Mouse (Mus musculus) gastrocnemius, postnatal 36 days (tissue): ENCODE results near the gene Car7. TPM values are rescaled to one million over a fixed set of nuclear protein-coding genes. Genes with fewer than 3 reads are reported as not detected.
A peak's percentile ranks its signal among the peaks of the same experiment; 100 is the strongest.

ENCODE experiments used
- DNase-seq, 2 experiments: peaks; one replicate each; pipeline ENCODE4 v3.0.0; 2022
- intact Hi-C: fragments of 180-260 bp; cut with DNase I; formaldehyde crosslinking; loops from one replicate; pipeline ENCODE4 v1.15.1; 2025
- long read RNA-seq, 2 experiments: library from polyadenylated mRNA; stranded (forward); transcript quantifications; one replicate each; pipeline ENCODE4 v2.0.0; 2021
- total RNA-seq, 2 experiments: library from RNA; stranded (reverse); gene quantifications; 2 replicates each; pipeline ENCODE4 v1.2.3; 2021

Car7 gene
- total RNA-seq: under 1 TPM; 0.25 to 0.61 TPM
- long read RNA-seq, experiment 1: 0 reads
- long read RNA-seq, experiment 2, partial matches to known transcripts: 0 of 1 reads
- long read RNA-seq, experiment 2, other reads (novel, unspliced or antisense): 0 of 1 reads

DNA sequence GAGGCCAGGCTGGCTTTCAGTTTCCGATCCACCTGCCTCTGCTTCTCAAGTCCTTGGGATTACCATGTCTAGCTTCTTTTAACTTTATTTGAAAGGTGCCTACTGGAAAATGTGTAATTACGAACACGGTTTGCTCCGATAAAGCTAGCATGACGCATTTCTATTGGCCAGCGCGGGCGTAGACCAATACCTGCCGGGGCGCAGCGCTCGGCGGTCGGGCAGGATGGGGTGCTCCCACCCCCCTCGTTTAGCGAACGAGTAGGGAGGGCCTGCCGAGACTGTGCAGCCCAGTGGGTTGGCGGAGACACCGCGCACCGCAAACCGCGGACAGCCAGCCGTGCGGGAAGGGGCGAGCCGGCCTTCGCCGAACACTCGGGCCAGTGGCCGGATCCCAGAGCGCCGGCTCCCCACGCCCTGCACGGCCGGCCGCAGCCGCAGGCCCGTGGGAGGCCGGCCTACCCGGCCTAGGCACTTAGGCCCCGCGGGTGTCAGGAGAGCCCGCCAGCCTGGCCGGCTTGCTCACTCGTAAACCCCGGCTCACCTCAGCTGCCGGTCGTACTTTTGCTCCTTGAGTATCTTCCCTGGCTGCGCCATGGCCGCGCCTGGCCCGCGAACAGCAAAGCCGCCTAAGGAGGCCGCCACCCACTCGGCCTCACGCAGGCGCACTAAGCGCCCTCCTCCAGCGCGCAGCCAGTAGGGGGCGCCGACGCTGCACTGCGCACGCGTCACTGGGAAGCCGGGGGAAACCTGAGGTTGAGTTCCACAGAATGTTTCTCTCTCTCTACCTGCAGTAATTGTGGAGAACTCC is at the start of gene Car7, which contains the start of gene Nae1:
Car7 (plus strand) TSS at position 719 of the 808 bp plus-strand sequence.
Nae1 (minus strand) TSS at position 667 of the 808 bp plus-strand sequence.
- intact Hi-C loops: loop anchor here (2.0 kb wide), 1 partner anchor 33 kb away; no protein-coding TSS in a partner anchor
- DNase-seq: peak; percentile 89 to 92

- intact Hi-C loops: no loop called here
- peak; percentile 7 to 14 for DNase-seq
Observed at GRCm38 (mm10) chr8:104509061-104510006, 25.2 kb upstream of the Car7 start, which contains the start of gene Terb1. Terb1 (minus strand) TSS chr8:104509910.

DNA sequence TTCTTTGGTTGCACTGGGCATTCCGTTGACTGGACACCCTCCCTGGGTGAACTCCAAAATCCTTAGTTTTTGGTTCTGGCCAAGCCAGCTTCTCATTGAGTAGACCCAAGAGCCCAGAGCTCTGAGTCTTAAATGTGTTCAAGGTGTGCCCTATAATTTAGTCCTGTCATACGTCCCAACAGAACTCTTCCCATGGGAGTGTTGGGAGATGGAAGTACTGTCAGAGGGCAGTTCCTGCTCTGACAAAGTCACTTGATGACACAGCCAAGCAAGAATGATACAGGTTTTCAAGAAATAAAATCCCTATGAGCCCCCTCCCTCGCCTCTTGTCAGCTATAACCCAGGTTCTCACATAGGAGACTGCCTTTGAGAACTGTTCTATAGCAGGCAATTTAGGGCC is 24.4 kb upstream of the Car7 start:
- intact Hi-C loops: no loop called here

GRCm38 (mm10) chr8:104517872-104518271 is 16.6 kb upstream of the Car7 start:
- intact Hi-C loops: no loop called here
- no peak for DNase-seq

More for the DNA sequence above, 24.4 kb upstream of the Car7 start:
- no peak for DNase-seq

GRCm38 (mm10) chr8:104529671-104530070 is 4.8 kb upstream of the Car7 start:
- intact Hi-C loops: no loop called here
- DNase-seq: no peak

GRCm38 (mm10) chr8:104533551-104533950 is 938 bp upstream of the Car7 start:
- intact Hi-C loops: no loop called here
- no peak for DNase-seq

GRCm38 (mm10) chr8:104534779-104535141 is 271 bp downstream of the Car7 start:
- peak in 1 of 2 experiments; percentile 39 for DNase-seq

DNA sequence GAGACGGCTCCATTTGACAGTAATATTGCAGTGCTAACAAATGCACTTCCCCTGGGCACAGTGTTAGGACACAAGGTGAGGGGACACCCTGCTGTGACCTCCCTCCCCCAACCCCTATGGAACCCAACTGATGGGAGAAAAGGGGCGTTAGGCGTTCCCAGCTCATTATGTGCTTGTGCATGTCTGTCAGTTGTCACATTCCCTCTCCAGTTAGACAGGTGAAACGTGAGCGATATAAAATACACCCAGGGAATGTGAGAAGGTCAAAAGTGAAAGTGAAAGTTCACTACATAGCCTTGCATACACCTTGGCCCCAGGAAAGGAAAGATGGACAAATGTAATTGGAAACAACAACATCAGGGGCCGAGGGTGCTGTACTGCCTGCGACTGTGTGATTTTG is 889 bp downstream of the Car7 start:
- DNase-seq: no peak
- intact Hi-C loops: loop anchor here (2.0 kb wide), 1 partner anchor 31 kb away; no protein-coding TSS in a partner anchor

More at GRCm38 (mm10) chr8:104534779-104535141, 271 bp downstream of the Car7 start:
- intact Hi-C loops: loop anchor here (2.0 kb wide), 1 partner anchor 32 kb away; no protein-coding TSS in a partner anchor

DNA sequence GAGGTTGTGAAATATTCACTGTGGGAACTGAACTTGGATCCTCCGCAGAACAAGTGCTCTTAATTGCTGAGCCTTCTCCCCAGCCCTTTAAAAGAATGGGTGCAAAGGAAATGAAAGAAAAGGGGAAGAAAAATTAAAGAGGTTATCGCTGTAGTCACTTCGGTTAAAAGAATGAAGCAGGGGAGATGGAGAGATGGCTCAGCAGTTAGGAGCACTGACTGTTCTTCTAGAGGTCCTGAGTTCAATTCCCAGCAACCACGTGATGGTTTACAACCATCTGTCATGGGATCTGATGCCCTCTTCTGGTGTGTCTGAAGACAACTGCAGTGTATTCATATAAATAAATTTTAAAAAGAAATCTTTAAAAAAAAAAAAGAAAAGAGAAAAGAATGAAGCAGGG is 1.5 kb downstream of the Car7 start:
- no peak for DNase-seq
- intact Hi-C loops: no loop called here

- intact Hi-C loops: no loop called here
- no peak for DNase-seq
Observed at GRCm38 (mm10) chr8:104538896-104539295, 4.4 kb downstream of the Car7 start.

DNA sequence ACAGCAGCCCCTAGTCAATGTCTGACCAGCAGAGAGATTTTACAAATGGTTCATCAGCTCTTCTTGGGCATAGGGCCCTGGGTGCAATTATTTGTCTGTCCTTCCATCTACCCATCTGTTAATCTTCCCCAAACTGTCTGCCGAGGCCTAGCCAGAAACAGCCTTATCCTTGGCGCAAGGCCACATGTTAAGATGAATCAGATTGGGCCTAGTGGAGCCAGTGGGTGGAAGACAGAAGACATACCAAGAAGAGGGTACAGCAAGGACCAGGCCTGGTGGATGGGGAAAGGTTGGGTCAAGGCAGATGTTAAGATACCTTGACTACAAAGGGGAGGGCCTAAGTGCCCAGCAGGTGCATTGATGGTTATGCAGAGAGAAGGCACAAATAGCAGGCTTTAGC is 5.1 kb downstream of the Car7 start:
- intact Hi-C loops: no loop called here
- DNase-seq: no peak

DNA sequence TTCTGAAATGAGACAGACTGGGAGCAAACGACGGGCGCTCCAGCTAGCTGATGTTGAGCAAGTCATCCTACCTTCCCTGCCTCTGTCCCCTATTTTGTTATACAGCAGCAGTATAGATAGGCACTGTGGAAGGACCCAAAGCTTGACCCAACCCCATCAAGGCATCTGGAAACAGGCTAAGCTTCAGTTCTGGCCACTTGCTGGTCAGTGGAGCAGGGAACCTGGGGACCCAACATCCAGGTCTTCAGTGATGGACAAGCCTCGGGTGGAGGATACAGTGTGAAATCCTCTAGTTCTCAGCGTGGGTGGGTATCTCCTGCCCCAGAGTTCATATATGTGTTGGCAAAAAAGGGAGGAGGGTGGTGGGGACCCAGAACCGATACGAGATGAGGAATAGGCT is 5.7 kb downstream of the Car7 start:
- intact Hi-C loops: no loop called here
- no peak for DNase-seq

DNA sequence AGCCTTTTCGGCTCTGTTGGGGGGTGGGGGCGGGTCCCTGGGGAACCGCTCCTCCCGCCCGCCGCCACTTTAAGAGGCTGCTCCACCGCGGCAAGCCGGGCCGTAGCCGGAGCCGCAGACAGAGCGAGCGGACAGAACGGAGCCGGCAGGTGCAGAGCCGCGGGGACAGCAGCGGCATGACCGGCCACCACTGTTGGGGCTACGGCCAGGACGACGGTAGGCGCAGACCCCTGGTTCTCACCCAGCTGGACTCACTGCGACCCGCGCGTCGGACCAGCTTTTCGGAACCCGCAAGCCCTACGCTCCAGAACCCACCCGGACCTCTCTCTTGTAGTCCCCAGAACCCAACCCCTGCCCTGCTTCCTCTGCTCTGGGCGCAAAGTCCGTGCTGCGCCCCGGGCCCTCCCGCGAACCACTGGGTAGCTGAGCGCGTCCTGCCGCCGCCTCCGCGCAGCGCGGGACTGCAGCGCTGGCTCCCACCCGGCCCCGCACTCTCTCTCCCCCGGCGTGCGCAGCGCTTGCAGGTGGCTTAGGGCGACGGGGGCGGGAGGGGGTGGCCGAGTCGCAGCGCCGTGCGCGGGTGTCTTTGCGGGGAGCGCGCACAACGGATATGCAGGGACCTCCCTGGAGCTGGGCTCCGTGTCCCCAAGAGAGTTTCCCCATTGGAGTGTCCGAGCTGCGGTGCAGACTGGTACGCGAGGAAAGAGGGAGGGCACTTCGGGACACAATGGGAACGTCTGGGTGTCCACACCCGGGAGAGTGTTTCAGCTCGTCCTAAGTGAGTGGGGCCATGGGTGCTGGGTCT is 6.4 kb downstream of the Car7 start:
- intact Hi-C loops: no loop called here
- no peak for DNase-seq

- intact Hi-C loops: no loop called here
- no peak for DNase-seq
Observed at GRCm38 (mm10) chr8:104541515-104541880, 7.0 kb downstream of the Car7 start.

DNA sequence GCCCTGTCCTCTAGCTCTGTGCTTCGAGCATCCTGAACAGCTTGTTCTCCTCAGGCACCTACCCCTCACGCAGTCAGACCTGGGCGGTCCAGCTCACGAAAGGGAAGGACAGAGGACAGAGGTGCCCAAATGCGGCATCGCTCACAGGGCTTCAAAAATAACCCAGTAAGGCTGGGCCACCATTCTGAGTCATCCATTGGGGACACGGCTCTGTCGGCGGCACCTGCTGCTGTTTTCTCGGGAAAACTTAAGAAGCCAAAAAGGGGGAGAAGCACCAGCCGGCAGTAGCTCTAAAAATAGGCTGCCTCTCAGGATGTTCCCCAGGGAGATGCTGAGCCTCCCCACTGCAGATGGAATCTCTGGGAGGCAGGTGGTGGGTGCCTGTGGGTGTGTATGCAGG is 7.7 kb downstream of the Car7 start:
- DNase-seq: no peak
- intact Hi-C loops: no loop called here

DNA sequence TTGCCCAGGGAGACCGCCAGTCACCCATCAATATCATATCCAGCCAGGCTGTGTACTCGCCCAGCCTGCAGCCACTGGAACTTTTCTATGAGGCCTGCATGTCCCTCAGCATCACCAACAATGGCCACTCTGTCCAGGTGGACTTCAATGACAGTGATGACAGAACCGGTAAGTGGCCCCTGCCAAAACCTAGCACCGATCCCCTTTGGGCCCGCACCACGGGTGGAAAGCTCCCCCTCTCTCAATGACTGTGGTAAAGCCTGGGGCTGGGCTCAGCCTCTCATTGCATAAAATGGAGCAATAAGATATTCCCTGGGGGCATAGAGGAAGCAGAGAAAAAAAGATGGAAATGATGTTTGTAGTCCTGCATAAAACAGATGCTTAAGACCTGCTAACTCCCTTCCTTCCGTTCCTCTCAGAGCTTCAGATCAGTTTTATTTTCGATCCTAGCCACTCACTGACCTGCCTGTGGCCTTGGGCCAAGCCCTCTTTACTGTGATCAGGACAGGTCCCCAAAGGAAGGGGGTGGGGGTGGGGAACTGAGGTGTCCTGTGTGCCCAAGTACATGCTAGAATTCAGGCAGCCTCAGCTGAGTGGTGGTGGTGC is 9.1 kb downstream of the Car7 start:
- DNase-seq: no peak
- intact Hi-C loops: no loop called here

DNA sequence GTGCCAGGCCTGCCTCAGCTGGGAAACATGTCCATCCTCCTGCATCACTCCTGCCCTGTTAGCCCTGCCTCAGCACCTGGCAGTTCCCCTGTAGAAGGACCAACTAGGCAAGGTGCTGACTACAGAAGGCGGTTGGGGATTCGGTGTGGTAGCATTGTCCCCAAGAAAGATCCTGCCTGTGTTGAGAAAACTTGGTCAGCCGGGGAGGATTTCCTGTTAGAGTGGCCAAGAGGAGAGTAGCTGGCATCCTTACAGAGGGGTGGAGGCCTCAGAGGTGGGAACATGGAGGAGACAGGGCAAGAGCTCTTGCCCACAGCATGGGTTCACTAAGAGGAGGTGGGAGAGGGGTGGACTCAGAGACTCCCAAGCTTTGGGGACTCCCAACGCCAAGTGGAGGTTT is 20.7 kb downstream of the Car7 start:
- intact Hi-C loops: no loop called here
- no peak for DNase-seq

DNA sequence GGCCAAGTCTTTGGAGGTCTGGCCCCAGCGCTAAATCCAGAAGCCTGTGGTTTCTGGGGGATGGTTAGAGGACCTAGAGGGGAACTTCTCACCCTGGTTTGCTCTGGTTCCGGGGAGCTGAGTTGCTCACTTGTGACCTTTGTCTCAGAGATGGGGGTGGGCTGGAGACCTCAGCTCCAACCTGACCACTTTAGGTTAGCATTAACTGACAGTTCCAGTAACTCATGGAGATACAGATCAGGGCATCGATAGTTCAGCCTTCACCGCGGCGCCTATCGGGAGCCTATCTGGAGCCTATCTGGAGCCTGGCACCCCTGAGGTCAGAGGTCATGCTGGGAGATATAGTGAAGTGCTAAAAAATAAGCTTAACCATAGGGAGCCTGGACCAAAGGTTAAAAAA is 22.7 kb downstream of the Car7 start:
- no peak for DNase-seq
- intact Hi-C loops: no loop called here

GRCm38 (mm10) chr8:104560731-104561130 is 26.2 kb downstream of the Car7 start:
- DNase-seq: no peak
- intact Hi-C loops: no loop called here
